Mouse (Mus musculus) liver, adult (tissue): Measurements from ENCODE around the gene Phf13.

Experiments
- GATA4 ChIP-seq: IDR thresholded peaks from 2 replicates; pipeline ENCODE4 v1.6.1; 2014; ENCODE audit warnings: mild to moderate bottlenecking, low read length; ENCODE audit not compliant: insufficient replicate concordance

The Phf13 gene

DNA sequence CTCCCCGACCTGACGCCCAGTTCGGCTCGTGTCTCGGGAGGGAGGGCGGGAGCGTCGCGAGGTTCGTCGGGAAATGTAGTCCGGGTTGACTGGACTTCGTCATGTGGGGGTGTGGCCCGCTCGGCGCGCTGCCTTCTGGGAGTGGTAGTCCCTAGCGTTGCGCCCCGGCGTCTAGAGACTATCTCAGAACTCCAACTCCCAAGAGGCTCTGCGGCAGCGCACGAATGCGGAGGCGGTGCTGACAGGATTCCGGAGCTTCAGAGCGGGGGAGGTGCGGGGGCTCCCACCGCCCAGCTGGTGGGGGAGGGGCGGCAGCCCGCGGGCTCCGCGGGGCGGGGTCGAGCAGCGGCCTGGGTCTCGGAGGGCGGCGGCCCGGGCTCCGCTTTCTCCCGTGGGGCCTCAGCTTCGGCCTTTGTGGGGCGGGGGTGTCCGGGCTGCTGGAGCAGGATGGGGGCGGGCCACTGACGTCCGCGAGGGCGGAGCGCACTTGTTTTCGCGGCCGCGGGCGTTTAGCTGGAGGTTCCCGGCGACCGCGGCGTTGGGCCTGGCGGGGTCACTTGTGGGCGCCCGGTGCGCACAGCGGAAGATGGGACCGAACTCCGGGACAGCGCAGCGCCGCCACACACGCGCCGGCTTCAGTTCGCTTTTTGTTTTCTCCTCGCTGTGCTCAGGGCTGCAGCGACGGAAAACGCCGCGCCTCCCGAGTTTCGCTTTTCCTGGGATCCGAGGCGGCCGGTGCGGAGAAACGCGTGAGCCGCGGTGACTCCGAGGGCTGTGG, at the start of gene Phf13:
Gene Phf13 (minus strand): TSS at position 86 of the 778 bp plus-strand sequence.
- peak; percentile 21; the same call in 1 of the 2 replicates for TF ChIP-seq GATA4

DNA sequence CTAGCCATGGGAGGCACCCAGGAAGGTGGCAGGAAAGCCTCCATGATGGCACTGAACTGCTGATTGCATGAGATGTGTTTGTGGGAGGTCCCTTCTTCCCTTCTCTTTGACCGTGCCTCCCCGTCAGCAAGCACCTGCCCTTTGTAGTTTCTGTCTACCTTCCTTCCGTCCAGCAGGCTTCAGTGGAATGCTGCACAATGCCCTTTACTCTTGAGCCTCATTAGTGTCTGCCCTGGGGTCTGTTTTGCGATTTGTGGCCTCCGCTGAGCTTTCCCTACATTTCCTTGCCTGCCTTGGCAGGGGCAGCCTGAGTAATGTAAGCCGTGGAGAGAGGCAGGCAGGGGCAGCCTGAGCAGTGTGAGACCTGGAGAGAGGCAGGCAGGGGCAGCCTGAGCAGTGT, 48.6 kb upstream of the Phf13 start:
- TF ChIP-seq GATA4, result no peak

DNA sequence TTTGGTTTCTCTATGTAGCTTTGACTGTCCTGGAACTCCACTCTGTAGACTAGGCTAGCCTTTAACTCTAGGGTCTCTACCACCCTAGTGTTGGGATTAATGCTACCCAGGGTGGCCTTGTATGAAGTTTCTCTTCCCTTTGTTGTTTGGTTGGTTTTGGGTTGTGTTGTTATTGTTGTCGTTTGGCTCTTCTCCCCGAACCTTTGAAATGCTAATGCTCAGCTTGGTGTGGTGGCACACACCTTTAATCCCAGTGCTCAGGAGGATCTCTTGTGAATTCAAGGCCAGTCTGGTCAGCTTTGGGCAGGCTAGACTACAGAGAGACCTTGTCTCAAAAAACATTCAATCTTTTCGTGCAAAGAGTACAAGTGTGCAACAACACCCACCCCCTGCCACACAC, 47.1 kb upstream of the Phf13 start:
- no peak for TF ChIP-seq GATA4

DNA sequence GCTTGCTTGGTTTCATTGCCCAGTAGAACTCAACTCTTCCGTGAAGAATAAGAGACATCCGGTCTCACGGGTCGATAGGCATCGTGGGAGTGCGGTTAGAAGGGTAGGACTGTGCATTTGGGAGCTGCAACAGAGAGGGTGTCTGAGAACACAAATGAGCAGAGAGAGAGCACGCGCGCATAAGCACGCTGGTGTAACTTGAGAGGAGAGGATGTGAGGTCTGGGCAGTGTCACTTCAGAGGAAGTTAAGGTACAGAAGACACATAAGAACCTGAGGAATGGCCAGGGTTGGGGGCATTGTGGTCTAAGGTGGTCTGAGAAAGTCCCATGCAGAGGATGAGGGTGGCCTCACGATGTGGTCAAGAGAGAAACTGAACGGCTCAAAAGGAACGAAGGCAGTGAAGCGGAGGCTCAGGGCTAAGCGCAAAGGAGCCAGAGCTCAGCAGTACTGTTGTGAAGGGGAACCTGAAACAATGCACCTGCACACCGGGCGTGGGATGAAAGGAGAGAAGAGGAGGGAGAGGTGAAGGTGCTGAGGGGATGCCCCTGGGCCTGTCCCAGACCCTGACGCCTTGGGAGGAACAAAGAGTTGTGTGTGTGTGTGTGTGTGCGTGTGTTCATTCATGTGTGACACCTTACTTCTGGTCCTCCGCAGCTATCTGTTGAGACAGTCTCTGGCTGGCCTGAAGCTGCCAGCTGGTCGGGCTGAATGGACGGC, 46.0 kb upstream of the Phf13 start:
- no peak for TF ChIP-seq GATA4

DNA sequence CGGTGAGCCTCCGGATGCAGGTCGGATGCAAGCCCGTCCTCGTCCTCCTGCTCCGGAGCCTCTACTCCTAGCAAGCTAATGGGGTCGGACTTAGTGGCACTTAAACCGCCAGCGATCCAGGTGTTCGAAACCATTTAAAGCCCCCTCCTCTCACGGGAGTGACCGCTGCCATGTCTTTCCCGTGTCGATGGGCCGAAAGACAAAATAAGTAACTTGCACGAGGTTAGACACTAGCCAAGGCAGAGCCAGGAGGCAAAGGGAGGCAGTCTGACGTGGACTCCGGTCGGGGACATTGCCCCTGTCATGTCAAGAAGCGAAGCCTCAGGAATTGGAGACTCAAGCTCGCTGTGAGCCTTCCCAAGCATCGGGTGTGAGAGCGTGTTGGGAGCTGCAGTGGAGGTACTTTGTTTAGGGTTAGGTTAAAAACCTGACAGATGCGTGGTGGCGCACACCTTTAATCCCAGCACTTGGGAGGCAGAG, 43.8 kb upstream of the Phf13 start:
- no peak for TF ChIP-seq GATA4

DNA sequence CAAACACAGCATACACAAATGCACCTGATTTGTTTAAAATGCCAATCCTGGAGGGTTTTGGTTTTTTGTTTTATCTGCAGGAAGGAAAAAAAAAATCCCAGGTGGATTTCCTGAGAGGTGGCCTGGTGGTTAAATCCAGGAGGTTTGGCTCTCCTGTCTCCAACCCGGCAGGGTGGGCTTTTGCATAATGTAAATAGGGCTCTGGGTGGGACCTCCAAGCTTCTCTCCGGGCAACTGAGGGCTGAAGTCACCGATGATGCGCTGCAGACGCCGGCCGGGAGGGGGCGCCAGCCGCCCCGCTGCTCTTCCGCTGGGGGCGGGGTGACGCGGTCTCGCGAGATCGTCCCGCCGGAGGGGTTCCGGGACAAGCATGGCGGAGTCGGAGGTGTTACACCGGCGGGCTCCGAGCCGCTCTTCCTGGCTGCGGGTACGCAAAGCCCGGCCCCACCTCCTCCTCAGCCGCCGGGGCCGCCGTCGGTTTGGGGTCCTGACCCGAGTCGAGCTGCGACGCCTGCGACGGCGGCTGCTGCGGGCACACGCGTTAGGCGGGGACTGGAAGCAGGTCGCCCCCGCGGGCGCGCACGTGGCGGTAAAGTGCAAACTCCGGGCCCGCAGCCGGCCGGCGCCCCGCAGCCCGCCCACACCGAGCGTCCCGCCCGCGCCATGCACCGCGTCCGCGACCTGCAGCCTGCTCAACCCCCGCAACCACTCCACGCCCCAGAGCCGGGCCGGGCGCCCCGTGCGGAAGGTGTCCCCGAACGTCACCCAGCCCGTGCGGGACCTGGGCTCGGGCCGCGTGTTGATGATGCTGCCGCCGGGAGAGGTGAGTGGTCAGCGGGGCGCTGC, 43.1 kb upstream of the Phf13 start, which contains the start of gene Nol9:
Gene Nol9 (plus strand): TSS at position 337 of the 846 bp plus-strand sequence.
- no peak; the same call in 1 of the 2 replicates for TF ChIP-seq GATA4

DNA sequence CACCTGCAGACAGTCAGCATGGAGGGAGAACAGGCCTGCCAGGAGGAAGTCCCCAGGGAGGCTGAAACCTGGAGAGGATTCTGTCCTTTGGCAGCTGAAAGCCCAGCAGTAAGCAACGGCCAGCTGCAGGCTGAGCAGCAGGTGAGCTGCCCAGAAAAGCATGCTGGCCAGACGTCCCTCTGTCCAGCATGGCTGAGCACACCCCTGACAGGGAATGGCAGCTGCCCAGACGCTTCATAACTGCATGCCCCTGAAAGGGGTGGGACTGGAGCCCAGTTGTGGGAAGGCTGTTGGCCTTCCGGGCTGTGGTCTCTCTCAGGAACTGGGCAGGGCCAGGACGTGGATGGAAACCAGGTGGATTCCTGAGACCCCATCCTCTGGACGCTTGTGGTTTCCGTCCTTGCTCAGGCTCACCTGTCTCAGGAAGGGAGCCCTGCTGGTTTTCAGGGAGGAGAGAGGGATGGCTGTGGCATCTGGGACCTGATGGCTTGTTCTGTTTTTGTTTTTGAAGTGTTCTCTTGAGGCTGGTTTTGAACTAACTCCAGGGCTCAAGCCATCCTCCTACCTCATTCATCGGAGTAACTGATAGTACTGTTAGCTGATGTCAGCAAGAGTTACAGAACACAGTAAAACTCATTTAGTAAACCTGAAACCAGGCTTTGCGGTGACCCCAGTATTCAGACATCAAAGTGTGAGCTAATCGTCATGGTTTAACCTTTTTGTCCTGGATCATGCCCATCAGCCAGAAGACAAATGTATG, 42.3 kb upstream of the Phf13 start, which contains the start of gene Tas1r1:
Gene Tas1r1 (minus strand): TSS at position 344 of the 760 bp plus-strand sequence.
- no peak for TF ChIP-seq GATA4

DNA sequence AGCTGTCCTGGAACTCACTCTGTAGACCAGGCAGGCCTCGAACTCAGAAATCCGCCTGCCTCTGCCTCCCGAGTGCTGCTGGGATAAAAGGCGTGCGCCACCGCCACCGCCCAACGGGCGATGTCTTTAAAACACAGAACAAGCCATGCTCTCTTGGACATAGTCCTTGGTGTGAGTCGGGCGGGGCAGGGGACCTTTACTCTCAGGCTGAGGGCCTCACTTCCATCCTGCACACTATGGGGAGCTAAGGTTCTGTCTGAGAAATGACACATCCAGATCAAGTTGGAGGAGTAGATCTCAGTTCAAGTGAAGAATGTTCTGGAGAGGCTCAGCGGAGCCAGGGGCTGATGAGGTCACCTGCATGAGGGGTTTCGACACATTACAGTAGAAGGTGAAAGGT, 36.9 kb upstream of the Phf13 start:
- TF ChIP-seq GATA4, result no peak

DNA sequence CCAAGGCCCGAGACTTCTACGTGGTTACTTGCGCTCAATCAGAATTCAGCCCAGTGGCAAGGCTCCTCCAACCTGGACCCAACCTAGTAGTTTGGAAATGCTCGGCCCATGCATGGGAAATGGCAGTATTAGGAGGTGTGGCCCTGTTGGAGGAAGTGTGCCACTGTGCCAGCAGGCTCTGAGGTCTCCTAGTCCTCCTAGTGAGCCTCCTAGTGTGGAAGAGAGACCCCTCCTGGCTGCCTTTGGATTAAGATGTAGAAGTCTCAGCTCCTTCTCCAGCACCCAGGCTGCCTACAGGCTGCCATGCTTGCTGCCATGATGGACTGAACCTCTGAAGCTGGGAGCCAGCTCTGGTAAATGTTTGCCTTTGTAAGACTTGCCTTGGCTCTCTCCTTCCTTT, 33.9 kb upstream of the Phf13 start:
- TF ChIP-seq GATA4, result no peak

DNA sequence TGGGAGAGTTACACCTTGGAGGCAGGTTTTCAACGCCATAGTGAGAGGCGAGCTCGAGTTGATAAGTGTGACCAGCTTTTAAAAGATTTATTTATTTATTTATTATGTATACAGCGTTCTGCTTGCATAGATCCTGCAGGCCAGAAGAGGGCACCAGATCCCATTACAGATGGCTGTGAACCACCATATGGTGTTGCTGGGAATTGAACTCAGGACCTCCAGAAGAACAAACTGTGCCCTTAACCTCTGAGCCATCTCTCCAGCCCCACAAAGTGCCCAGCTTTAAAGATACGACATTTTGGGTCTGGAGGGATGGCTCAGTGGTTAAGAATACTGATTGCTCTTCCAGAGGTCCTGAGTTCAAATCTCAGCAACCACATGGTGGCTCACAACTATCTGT, 33.0 kb upstream of the Phf13 start:
- TF ChIP-seq GATA4, result no peak

DNA sequence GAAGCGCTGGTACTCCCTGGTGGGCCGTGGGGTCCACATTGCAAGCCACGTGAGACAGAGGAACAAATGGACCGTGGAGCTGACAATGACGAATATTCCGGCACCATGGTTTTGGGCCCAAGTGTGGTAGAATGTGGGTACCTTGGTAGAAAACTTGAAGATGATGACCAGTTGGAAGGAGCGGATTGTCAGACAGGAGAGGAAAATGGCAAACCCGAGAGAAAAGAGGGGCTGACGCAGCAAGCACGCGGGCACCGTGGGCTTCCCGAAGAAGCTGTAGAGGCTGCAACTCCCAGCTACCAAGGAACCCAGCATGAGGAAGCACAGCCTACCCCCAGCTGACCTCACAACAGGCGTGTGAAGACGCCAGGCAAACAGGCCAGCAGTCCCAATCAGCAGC, 32.4 kb upstream of the Phf13 start:
- TF ChIP-seq GATA4, result no peak

DNA sequence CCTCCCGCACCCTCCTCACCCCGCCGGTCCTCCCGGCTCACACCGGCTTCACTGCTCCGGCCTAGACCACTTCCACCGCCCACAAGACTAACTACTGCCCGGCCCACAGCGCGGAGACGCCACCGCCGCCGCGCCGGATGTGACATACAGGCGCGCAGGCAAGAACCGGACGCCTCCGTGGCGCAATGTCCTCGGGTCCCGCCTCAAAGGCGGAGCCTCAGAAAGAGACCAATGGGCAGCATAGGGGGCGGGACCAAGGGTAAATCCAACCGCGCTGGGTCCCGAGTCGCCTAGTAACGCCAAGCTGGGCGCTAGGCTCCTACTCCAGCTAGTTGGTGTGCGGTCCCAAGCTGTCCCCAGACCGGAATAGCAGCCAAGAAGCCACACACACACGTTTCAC, 31.5 kb upstream of the Phf13 start, which contains the start of gene Zbtb48:
Gene Zbtb48 (minus strand): TSS at position 148 of the 400 bp plus-strand sequence.
- TF ChIP-seq GATA4, result no peak

DNA sequence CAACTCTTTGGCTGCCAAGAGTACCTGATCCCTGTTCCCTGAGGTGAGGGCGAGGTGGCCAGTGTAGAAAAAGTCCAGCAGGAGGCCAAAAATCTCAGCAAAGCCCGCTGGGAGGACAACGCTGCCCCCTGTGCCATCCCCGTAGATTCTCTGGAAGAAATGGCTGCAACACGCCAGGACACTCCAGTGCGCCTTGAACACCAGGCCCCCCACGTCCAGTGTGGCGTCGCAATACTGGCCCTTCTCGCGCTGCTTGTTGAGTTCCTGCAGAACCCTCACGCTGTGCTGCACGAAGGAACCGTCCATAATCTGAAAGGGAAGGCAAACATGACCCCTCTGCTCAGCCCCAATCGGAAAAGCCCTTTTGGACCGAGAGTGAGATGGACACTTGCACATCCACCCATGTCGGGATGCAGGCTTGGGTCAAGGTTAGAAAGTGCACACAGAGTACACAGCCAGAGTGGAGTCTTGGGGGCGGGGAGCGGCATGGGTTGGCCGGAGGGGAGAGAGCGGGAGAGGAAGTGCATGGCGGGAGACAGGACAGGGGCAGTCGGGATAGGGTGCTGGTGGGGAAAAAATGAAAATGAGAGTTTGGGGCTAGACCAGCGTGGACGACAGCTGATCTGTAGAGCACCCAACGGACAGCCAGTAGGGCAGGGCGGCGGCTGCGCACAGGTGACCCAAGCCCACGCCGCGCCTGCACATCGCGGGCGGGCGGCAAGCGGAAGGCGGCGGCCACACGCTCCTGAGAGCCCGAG, 30.9 kb upstream of the Phf13 start:
- peak; percentile 31; the same call in 1 of the 2 replicates for TF ChIP-seq GATA4

DNA sequence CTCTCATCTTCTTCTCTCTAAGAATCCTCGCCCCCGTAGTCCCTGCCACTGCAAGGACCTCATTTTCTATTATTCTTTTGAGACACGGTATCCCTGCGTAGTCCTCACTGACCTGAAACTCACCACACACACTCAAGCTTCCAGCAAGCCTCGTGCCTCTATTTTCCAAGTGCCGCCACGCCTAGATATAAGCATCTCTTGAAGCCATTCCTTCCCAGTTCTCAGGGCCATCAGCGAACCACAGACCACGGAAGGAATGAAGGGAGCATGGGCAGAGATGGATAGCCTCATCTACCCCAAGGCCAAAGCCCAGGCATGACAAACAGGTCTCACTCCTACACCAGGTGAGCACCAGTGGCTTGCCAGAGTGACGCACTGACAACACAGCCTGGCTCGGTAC, 28.5 kb upstream of the Phf13 start:
- TF ChIP-seq GATA4, result no peak
